Mouse (Mus musculus): Measurements from ENCODE around the gene Ppm1m.

- TF ChIP-seq CTCF (IDR thresholded peaks at IDR 0.05; ENCODE audit: control insufficient read depth, insufficient read depth, insufficient read length): no peak
- TF ChIP-seq CEBPB (IDR thresholded peaks at IDR 0.05; ENCODE audit: low read depth): no peak
- no peak for TF ChIP-seq MYOD1 (IDR thresholded peaks at IDR 0.05; ENCODE audit: control insufficient read depth, insufficient read length, low read depth)
- TF ChIP-seq USF1 (IDR thresholded peaks at IDR 0.05; ENCODE audit: low read depth): no peak
- no peak for TF ChIP-seq MAX (IDR thresholded peaks at IDR 0.05)
Measured at GRCm38 (mm10) chr9:106208181-106208580, 8.6 kb upstream of the Ppm1m start.

Data from C2C12 (cell line).